Mouse (Mus musculus) splenic B cell, adult 2 months (primary cell): ENCODE results near the gene Tex14.

ENCODE experiments used
- DNase-seq: peaks from one replicate; pipeline ENCODE4 v3.0.0-alpha.2; 2011; ENCODE audit warnings: low read depth, low spot score
- H3K27me3 ChIP-seq: 2 replicates; pipeline ENCODE4 v1.6.1; 2012; ENCODE audit warnings: mild to moderate bottlenecking, low read length, moderate library complexity, mixed read lengths; ENCODE audit not compliant: control insufficient read depth, poor library complexity, insufficient read depth, severe bottlenecking
- H3K36me3 ChIP-seq: 2 replicates; pipeline ENCODE4 v1.6.1; 2012; ENCODE audit warnings: mild to moderate bottlenecking, low read length, moderate library complexity, mixed read lengths; ENCODE audit not compliant: control insufficient read depth, poor library complexity, insufficient read depth, severe bottlenecking

The Tex14 gene

DNA sequence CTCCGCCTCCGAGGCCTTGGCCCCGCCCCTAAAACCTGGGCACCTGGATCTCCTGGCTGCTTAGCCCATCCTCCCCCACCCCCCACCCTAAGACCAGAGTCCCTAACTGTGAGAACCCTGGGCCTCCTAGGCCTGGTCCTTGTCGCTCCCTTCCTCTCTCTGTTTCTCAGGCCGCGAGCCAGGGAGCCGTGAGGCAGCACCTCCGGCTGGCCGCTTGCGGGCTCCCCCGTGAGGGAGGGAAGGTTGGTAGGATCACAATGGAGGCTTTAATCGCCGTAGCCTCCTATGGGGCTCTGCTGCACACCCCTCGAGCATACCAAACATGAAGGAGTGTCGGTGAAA, 187.5 kb downstream of the Tex14 start:
- DNase-seq = no peak
- no peaks in the 10 kb centered on the region; the same call in 1 of the 2 replicates for H3K36me3 ChIP-seq
- no peaks in the 10 kb centered on the region for H3K27me3 ChIP-seq

DNA sequence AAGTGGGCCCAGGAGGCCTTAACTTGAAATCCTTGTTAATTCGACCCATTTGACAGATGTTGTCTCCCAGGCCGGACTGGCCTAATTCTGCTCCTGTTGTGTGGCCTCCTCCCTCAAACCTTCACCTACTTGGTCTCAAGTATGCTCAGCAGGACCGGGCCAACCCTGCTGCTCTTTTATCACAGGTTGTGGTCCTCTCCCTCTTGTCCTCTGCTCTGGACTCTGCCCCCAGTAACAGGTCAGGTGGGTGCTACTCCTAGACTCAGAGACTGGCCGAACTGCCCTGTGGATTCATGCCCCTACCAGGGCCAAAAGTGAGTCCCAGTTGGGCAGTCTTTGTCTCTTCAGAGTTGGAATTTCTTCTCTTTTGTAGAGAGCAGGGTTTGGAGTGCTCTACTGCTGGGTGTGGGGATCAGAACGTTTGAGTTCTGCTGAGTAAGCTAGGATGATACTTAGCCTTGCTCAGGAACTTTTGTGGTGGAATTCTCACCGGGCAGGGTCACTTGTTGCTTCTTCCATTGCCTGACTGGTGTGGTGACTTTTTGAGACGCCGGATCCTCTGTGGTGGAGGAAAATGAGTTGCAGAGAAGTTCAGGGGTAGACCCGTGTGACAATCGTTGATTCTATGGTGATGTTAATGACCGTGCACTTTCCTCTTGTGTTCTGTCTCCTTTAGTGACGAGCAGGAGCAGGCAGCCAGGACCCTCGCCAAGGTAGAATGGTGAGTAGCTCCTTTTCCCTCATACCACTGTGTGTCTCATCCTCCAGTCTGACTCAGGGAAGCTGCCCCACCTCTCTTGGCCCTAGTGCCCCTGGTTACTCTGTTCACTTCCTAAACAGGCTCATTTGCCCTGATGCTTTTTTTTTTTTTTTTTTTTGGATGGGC, 188.1 kb downstream of the Tex14 start:
- Histone ChIP-seq H3K36me3 (no peaks in the 10 kb centered on the region; the same call in 1 of the 2 replicates), H3K27me3 (no peaks in the 10 kb centered on the region)
- no peak for DNase-seq

DNA sequence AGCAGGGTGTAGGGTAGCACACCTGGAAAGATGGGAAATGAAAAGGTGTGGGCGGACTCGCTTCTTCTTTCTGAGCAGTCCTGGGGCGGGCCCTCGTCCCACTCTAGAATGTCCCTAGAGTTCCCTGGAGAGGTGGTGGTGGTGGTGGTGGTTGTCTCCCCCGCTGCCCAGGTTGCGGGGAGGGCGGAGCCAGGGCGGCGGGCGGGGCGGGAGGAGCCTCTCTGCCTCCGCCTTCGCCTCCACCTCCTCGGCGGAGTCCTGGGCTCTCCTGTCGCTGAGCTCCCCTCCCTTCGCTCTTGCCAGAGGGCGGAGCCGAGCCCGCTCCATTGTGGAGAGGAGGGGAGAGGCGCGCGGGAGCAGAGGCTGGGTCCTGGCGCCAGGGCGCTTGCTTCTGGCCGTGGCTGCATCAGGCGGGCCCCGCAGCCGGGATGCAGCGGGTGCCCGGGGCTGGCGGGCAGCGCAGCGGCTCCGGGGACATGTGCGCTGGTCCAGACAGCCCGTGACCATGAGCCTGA, 190.5 kb downstream of the Tex14 start:
- DNase-seq = peak; percentile 74
- Histone ChIP-seq H3K27me3 (no peaks in the 10 kb centered on the region), H3K36me3 (peaks cover 8% of the 10 kb centered on the region; the same call in 1 of the 2 replicates)

DNA sequence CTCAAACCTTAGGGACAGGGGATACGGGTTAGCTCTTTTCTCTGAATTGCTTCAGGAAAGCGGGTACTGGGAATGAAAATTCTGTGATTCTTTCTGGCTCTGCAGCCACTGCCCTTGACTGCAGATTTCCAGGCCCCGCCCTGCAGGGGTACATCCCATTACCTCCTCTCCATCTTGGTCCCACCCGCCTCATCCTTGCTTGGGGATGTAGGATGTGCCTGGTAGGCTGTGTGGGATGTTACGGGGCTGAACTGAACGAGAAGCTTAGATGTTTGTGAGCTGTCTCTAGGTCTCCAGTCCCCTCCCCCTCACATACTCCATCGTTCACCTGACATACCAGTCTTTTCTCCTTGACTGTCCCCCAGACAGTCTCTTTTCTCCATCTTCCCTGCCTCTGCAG, 191.1 kb downstream of the Tex14 start:
- Histone ChIP-seq H3K36me3 (peaks cover 8% of the 10 kb centered on the region; the same call in 1 of the 2 replicates), H3K27me3 (no peaks in the 10 kb centered on the region)
- no peak for DNase-seq

DNA sequence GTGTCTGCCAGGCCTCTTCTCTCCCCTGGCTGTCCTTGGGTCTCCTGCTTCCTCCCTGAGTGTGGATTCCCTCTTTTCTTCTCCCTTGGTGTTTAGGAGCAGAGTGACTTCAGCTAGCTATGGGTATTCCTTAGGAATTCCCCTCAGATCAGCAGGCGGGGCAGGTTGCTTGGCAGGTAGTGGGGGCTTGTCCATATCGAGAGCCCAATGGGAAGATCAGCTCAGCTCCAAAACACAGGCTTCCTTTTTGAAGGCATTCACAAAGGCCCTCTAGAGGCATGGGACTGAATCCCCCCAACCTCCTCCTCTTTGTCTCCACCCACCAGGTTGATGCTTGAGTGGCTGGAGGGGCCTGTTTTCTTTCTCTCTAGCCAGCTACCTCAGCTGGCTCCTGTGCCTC, 191.6 kb downstream of the Tex14 start:
- Histone ChIP-seq H3K36me3 (peaks cover 11% of the 10 kb centered on the region), H3K27me3 (no peaks in the 10 kb centered on the region)
- no peak for DNase-seq

DNA sequence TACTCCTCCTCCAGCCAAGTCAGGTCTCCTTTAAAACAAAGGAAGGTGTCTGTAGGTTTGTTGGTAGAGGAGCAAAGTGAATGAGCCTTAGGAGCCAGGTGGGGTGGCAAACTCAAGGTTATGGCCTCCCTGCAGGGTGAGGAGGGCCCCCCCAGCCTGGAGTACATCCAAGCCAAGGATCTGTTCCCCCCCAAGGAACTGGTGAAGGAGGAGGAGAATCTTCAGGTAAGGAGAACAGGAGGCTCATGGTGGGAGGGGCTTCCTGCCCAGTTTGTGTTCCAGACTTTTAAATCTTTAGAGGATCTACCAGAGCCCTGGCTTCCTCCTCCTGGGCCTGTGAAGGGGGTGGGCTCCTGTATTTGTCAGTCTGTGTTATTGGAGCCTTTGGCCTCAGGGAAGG, 192.2 kb downstream of the Tex14 start:
- H3K27me3 ChIP-seq = no peaks in the 10 kb centered on the region
- peaks cover 16% of the 10 kb centered on the region for H3K36me3 ChIP-seq
- no peak for DNase-seq

DNA sequence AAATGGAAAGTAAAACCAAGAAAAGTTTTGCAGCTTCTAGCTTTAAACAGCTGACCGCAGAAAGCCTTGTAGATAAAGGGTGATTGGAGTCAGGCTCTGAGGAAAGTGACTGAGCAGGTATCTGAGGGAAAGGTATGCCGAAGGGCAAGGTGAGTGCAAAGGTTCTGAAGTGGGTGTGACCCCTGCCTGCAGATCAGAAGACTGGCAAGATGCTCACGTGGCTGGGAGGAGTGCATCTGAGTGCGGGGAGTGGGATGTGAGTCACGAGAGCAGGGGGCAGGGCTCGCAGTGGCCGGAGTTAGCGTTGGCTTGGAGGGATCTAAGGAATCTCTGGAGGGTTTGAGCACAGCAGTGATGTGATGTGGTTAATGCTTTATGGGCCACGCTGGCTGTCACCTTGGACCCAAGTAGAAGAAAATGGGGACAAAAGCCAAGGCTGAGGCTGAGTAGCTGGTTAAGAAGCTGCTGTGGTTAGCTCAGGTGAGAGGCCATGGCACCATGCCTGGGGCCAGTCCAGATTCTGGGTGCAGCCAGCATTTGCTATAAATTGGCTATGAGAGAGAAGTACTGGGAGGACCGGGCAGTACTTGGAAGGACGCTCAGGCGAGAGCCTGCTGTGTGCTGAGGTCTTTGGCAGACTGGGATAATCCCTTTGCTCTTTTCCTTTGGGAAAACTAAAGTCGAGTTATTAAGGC, 194.7 kb downstream of the Tex14 start:
- Histone ChIP-seq H3K36me3 (peaks cover 21% of the 10 kb centered on the region), H3K27me3 (no peaks in the 10 kb centered on the region)
- no peak for DNase-seq

DNA sequence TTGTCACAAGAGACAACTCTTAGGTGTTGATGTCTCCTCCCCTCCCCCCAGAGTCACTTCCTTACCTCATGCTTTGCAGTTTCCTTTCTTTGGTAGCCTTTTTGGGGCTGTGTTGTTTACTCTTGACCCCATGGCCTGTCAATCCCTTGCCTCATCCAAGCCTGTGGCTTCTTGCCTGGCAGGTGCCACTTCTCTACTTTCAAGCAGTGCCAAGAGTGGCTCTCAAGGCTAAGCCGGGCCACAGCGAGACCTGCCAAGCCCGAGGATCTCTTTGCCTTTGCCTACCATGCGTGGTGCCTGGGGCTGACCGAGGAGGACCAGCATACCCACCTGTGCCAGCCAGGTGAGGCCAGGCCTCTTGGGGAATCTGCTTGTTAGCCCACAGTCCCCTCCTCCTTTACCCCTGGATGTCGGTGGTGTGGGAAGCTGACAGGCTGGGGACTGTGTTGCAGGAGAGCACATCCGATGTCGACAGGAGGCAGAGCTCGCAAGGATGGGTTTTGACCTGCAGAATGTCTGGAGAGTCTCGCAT, 195.5 kb downstream of the Tex14 start:
- Histone ChIP-seq H3K27me3 (no peaks in the 10 kb centered on the region), H3K36me3 (peaks cover 25% of the 10 kb centered on the region)
- DNase-seq = no peak

DNA sequence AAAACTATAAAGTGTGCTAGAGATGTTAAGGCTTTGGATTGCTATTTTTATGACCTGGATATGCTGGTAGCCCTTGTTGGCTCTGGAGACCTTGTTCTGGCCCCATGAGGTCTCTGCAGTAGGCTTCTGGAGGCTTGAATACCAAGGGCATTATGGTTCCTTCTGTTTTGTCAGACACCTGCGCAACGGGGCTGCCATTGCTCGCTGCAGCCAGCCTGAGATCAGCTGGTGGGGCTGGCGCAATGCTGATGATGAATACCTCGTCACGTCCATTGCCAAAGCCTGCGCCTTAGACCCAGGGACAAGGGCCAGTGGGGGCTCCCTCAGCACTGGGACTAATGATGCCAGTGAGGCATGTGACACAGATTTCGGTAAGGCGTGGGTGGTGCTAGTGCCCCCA, 197.4 kb downstream of the Tex14 start:
- DNase-seq = no peak
- Histone ChIP-seq H3K36me3 (peaks cover 27% of the 10 kb centered on the region), H3K27me3 (no peaks in the 10 kb centered on the region)

DNA sequence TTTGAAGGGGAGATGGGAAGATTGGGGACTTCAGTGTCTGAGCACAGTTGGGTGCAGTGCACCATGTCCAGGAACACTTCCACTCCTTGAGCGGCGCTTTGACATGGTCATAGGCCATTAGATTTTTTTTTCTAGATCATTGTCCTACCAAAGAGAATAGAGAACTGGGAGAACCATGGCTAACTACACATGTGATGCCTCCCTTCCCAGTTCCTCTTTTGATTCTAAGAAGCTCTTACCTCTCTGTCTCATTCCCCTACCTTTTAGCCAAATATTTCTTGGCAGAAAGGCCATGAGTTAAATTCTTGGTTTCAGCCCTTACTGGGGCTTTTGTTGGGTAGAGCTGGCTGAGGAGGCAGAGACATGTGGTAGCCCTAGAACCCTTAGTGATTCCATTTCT, 198.7 kb downstream of the Tex14 start:
- no peak for DNase-seq
- Histone ChIP-seq H3K27me3 (no peaks in the 10 kb centered on the region), H3K36me3 (peaks cover 29% of the 10 kb centered on the region)
